Mouse (Mus musculus): ENCODE results near the gene Vmn2r58. TPM values are rescaled to one million over a fixed set of nuclear protein-coding genes. Genes with fewer than 3 reads are reported as not detected.

The Vmn2r58 gene
- polyA plus RNA-seq (2012; rRNA removed) = not detected in 2 replicates

GRCm38 (mm10) chr7:41872612-41873011 is at the start of gene Vmn2r58:
TSS of gene Vmn2r58 (minus strand) at chr7:41872712.

Other genes starting within 250 kb of the Vmn2r58 start
- gene Zfp788, start 239.5 kb downstream of the Vmn2r58 start, polyA plus RNA-seq (2012; rRNA removed) = 10.6 and 18.0 TPM in 2 replicates
- not detected in 2 replicates for gene Vmn2r59, start 186.3 kb upstream of the Vmn2r58 start, polyA plus RNA-seq (2012; rRNA removed)
- gene Vmn2r60, start 235.1 kb upstream of the Vmn2r58 start, polyA plus RNA-seq (2012; rRNA removed) = 0.01 TPM in 1 of 2 replicates, not detected in the other

Measured in central nervous system, embryonic 11.5 days (tissue).